Mouse (Mus musculus): ENCODE measurements around the gene Kcnj1. TPM values are rescaled to one million over a fixed set of nuclear protein-coding genes. Genes with fewer than 3 reads are reported as not detected.

Gene Kcnj1
- polyA plus RNA-seq, 1 experiment = not detected

DNA sequence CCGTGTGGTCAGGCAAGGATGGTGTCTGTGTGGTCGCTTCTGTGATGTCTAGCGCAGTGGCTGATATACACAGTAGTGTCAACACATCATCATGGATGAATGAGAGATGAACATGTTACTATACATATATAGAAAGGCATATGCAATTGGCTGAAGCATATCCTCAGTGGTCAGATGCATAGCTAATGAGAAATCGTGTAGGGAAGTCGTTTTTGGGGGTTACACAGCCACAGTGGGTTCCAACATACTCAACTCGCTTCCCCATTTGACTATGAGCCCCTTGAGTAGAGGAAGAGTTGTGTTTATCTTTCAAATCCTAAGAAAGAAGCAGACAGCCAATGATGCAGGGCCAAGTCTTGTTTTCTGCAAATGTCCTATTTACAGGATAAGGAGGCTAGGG, 20.4 kb downstream of the Kcnj1 start:
- no peak for DNase-seq (ENCODE audit: extremely low spot score in 1 of 2, low spot score in 1 of 2)

DNA sequence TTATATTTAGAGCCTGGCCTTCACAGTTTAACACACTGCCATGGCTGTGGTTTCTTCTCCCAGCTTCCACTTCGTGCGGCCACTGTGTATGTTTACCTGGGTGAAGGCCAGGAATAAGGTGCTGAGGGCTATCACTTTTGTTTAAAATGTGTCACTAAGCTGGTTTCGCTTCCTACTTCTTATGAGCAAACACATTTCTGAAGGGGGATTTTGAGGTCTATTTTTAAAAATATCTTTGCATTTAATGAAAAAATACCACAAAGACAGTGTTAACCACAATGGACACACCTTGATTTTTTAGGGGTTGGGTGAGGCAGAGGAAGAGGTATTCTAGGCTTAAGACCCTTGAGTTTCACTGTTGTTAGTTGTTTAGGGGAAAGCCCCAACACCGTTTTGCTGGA, 22.5 kb downstream of the Kcnj1 start:
- no peak for DNase-seq (ENCODE audit: extremely low spot score in 1 of 2, low spot score in 1 of 2)

GRCm38 (mm10) chr9:32400212-32400611, 27.9 kb downstream of the Kcnj1 start:
- no peak for DNase-seq (ENCODE audit: extremely low spot score in 1 of 2, low spot score in 1 of 2)

DNA sequence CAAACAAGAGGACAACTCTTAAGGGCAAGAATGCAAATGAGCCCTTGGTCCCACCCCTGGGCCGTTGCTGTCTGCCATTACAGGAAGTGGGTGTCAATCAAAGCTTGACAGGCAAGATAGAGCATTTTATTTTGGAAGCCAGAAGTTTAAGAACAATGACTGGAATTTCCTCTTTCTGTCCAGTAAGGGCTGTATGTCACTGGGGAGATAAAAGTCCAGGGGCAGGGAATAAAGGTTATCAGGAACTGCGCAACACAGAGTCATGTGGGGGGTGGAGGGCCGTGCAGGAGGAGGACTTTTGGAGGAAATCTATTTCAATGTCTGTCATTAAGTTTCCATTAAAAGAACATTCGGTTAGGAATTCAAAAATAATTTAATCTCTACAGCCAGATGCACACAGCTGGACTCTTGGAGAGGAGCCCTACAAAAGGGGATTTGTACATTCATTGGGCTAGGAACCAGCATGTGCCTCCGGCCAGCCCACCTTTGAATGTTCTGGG, 28.4 kb downstream of the Kcnj1 start:
- no peak for DNase-seq (ENCODE audit: extremely low spot score in 1 of 2, low spot score in 1 of 2)

- DNase-seq (ENCODE audit: extremely low spot score in 1 of 2, low spot score in 1 of 2) = peak; percentile 46 to 86
Measured at GRCm38 (mm10) chr9:32405191-32405925, 33.1 kb downstream of the Kcnj1 start.

GRCm38 (mm10) chr9:32408730-32409059, 36.4 kb downstream of the Kcnj1 start:
- DNase-seq (ENCODE audit: extremely low spot score in 1 of 2, low spot score in 1 of 2) = no peak

DNA sequence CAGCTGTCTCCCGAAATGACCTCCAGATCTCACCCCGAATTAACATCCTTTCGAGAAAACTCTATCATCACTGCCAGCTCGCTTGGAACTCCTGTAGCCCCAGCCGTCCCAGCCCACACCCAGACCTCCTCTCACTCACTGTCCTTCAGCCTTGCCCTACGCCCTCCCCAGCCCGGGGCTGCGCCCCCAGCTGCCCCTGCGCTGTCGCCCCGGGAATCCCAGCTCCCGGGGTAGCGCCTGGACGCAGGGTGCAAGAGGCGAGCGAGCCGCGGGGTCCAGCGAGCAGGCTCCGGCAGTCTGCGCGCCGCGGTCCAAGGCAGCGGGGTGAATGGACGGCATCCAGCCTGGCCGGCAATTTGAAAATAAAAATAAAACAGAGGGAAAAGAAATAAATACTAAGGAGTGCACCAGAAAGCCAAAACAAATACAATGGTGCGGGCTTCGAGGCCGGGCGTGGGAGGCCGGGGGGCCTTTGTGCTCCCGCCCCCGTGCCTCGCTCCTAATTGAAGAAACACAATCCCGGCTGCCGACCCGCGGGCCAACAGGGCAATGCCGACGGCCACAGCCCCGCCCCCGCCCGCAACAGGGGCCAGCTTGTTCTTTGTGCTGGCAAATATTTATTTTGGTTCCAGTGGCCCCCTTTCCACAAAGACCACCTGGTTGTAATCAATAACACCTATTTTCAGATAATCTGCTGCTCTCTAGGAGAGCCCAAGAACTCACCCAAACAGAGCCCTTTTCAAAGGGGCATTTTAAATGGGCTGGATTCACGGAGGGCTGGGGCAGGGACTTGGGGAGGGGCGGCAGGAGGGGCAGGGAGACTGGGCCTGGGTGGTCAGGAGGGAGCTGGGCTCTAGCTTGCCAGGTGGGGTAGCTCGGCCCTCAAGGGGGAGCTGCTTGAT, 37.0 kb downstream of the Kcnj1 start:
- no peak for DNase-seq (ENCODE audit: extremely low spot score in 1 of 2, low spot score in 1 of 2)

DNA sequence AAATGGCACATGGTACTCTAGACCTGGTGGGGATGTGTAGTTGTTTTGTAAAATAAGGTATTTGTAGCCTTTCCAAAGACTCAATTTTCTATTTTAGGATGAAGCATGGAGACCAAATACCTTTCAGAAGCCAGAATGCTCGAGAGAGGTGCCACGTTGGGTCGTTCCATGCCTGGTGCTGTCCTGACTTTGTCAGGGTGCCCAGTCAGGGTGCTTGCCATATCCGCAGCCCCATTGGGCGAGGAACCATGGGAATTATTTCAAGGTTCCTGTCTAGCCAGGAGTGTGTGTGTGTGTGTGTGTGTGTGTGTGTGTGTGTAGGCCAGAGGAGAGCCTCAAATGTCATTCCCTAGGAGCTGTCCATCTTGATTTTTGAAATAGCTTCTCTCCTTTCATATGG, 38.4 kb downstream of the Kcnj1 start:
- no peak for DNase-seq (ENCODE audit: extremely low spot score in 1 of 2, low spot score in 1 of 2)

- no peak for DNase-seq (ENCODE audit: extremely low spot score in 1 of 2, low spot score in 1 of 2)
Measured at GRCm38 (mm10) chr9:32411507-32411906, 39.2 kb downstream of the Kcnj1 start.

- DNase-seq (ENCODE audit: extremely low spot score in 1 of 2, low spot score in 1 of 2) = no peak
Measured at GRCm38 (mm10) chr9:32412836-32413580, 40.7 kb downstream of the Kcnj1 start.

GRCm38 (mm10) chr9:32414956-32415355, 42.7 kb downstream of the Kcnj1 start:
- DNase-seq (ENCODE audit: extremely low spot score in 1 of 2, low spot score in 1 of 2) = no peak

GRCm38 (mm10) chr9:32415952-32416351, 43.7 kb downstream of the Kcnj1 start:
- DNase-seq (ENCODE audit: extremely low spot score in 1 of 2, low spot score in 1 of 2) = no peak

GRCm38 (mm10) chr9:32417466-32418116, 45.3 kb downstream of the Kcnj1 start:
- no peak for DNase-seq (ENCODE audit: extremely low spot score in 1 of 2, low spot score in 1 of 2)

- DNase-seq (ENCODE audit: extremely low spot score in 1 of 2, low spot score in 1 of 2) = no peak
Measured at GRCm38 (mm10) chr9:32420711-32421110, 48.4 kb downstream of the Kcnj1 start.

- DNase-seq (ENCODE audit: extremely low spot score in 1 of 2, low spot score in 1 of 2) = no peak
Measured at GRCm38 (mm10) chr9:32425321-32425720, 53.0 kb downstream of the Kcnj1 start.

GRCm38 (mm10) chr9:32431061-32431460, 58.8 kb downstream of the Kcnj1 start:
- DNase-seq (ENCODE audit: extremely low spot score in 1 of 2, low spot score in 1 of 2) = no peak

DNA sequence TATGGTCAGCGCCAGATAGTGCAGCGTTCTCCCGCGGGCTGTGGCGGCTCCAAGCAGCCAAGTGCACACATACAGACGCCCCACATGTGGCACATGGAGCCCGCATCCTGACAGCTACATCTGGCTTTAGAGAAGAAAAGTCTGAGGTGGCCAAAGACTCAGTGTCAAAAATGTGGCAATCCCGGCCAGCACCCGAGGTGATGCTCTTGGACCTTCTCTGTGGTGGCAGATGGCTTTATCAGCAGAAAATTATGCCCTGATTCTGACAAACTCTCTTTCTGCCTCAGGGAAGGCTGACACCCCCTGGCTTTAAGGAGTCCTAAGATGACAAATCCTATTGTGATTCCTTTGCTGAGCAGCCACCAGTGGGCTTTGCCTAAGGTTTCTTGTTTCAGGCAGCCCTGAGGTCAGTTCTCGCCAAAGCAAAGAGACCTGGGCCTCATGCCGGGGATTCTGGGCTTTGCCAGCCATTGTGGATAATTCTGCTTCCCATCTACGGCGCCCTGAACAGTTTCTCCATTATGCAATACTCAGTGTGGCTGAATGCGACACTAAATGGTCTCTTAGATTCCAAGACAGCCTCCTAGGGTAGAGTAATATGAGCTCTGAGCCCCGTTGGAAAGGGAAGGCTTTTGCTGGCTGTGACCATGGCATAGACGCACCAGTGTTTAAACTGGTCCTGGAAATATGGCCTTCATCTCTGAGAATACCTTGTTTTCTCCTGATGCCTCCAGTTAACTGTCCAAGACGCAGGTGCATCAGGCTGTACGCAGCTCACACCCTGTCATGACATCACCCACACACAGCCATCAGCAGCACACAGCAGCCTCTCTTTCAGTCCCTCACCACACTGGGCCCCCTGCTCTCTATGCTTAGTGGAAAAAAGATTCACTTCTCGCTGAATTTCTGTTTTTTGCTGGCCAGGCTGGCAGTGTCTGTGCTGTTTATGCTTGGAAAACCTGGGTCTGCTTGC, 62.2 kb downstream of the Kcnj1 start:
- peak in 1 of 2 experiments; percentile 11 for DNase-seq (ENCODE audit: extremely low spot score in 1 of 2, low spot score in 1 of 2)

DNA sequence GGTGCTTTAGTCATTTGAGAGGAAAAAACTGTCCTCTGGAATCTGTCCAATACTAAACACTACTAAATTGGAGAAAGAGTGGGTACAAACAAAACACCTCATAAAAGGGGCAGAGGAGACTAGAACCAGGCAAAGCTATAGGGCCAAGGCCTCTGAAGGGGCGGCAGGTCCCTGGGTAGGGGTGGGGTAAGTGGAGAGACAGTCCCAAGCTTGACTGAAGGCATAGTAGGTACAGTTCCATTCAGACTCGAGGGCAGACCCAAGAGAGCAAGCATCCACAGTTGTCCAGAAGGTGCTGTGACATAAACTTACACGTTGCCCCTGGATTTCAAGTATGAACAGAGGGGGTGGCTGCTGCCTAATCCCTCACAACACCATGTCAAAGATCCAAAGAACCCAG, 70.8 kb downstream of the Kcnj1 start:
- no peak for DNase-seq (ENCODE audit: extremely low spot score in 1 of 2, low spot score in 1 of 2)

GRCm38 (mm10) chr9:32443817-32444216, 71.5 kb downstream of the Kcnj1 start:
- no peak for DNase-seq (ENCODE audit: extremely low spot score in 1 of 2, low spot score in 1 of 2)

All from frontal cortex, adult 2 months (tissue).